Mouse (Mus musculus) forebrain, embryonic 13.5 days (tissue): Measurements from ENCODE around the gene Ablim1. TPM values are rescaled to one million over a fixed set of nuclear protein-coding genes. Genes with fewer than 3 reads are reported as not detected.
A peak's percentile ranks its signal among the peaks of the same experiment; 100 is the strongest.

Source experiments
- ATAC-seq: fragments of 200-750 bp; cut with Nextera tagmentation; 2 replicates; pipeline ENCODE4 v1.8.0; 2017
- H3K27ac ChIP-seq: fragments of 300-500 bp; sonication (generic); 2 replicates; pipeline ENCODE4 v1.5.1; 2015; ENCODE audit warnings: inconsistent platforms, mild to moderate bottlenecking, moderate library complexity
- H3K27me3 ChIP-seq: fragments of 300-500 bp; sonication (generic); 2 replicates; pipeline ENCODE4 v1.6.1; 2015; ENCODE audit warnings: mild to moderate bottlenecking, inconsistent platforms
- H3K36me3 ChIP-seq: fragments of 300-500 bp; sonication (generic); 2 replicates; pipeline ENCODE4 v1.6.1; 2015; ENCODE audit warnings: mild to moderate bottlenecking, inconsistent platforms; ENCODE audit not compliant: poor library complexity, severe bottlenecking
- H3K4me1 ChIP-seq: fragments of 300-500 bp; sonication (generic); 2 replicates; pipeline ENCODE4 v1.6.1; 2015; ENCODE audit warnings: inconsistent platforms
- H3K4me2 ChIP-seq: fragments of 300-500 bp; sonication (generic); 2 replicates; pipeline ENCODE4 v1.6.1; 2015; ENCODE audit warnings: inconsistent platforms, mild to moderate bottlenecking, moderate library complexity
- H3K4me3 ChIP-seq: fragments of 300-500 bp; sonication (generic); 2 replicates; pipeline ENCODE4 v1.5.1; 2015; ENCODE audit warnings: mild to moderate bottlenecking, inconsistent platforms
- H3K9ac ChIP-seq: fragments of 300-500 bp; sonication (generic); 2 replicates; pipeline ENCODE4 v1.6.1; 2015; ENCODE audit warnings: mild to moderate bottlenecking, inconsistent platforms
- H3K9me3 ChIP-seq: fragments of 300-500 bp; sonication (generic); replicated peaks from 2 replicates; pipeline ENCODE4 v1.6.1; 2016; ENCODE audit warnings: inconsistent platforms
- WGBS: fragments of 180-500 bp; shearing (Covaris S2); methylation state at CpG from one replicate; pipeline ENCODE4 v1.1.7; 2015; 5-methylcytosine and 5-hydroxymethylcytosine counted together
- polyA plus RNA-seq: library from polyadenylated mRNA; unstranded; fragments of >200 nt; fragmentation: Nextera tagmentation; extraction: Ambion mirVana; gene quantifications from 2 replicates; pipeline ENCODE4 v1.2.1, GENCODE M21; 2015

Gene Ablim1
- polyA plus RNA-seq, 1 experiment from 2014 or later = 16.5 TPM

DNA sequence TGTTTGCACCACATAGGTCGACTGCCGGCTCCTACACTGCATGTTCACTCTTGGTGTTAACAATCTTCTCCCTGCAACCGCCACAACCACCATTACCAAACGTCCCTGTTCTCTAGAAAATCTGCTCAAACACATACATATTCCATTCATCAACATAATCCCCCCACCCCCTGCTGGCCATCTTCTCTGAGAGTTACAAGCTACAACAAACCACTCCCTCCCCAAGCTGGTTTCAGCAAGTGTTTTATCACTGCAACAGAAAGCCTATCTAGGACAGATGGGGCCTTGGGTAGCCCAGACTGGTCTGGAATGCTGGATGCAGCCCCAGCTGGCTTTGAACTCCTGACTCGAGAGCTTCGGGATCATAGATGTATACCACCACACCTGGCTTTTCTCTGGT, 42.5 kb upstream of the Ablim1 start:
- no peak for ATAC-seq
- Histone ChIP-seq H3K36me3 (no peaks in the 10 kb centered on the region), H3K9me3 (no peaks in the 10 kb centered on the region), H3K4me2 (no peak overlapping the region), H3K4me1 (peaks cover 21% of the 10 kb centered on the region; the same call in 1 of the 2 replicates), H3K9ac (no peak overlapping the region), H3K4me3 (no peak overlapping the region), H3K27ac (no peak overlapping the region), H3K27me3 (no peaks in the 10 kb centered on the region)
- WGBS = 74% methylated on average over 6 of the region's 6 CpGs

DNA sequence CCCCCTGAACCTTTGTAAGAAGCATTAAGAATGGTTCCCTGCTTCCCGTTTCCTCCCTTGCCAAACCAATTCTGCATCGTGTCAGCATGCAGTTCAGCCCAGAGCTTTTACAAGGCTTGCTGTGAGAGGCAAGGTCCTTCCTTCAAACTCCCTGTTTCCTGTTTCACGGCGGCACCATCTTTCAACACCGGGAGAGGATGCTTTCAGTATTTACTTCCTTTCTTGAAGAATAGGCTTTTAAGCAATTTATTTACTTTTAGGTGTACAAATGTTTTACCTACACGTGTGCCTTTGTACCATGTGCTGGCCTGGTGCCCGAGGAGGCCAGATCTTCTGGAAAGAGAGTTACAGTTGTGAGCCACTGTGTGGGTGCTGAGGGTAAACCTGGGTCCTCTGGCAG, 41.6 kb upstream of the Ablim1 start:
- Histone ChIP-seq H3K27me3 (no peaks in the 10 kb centered on the region), H3K4me3 (no peak overlapping the region), H3K9me3 (no peaks in the 10 kb centered on the region), H3K27ac (no peak overlapping the region), H3K36me3 (no peaks in the 10 kb centered on the region), H3K9ac (no peak overlapping the region), H3K4me2 (no peak overlapping the region), H3K4me1 (peaks cover 18% of the 10 kb centered on the region; the same call in 1 of the 2 replicates)
- ATAC-seq = no peak
- 88% methylated on average over 7 of the region's 7 CpGs for WGBS

DNA sequence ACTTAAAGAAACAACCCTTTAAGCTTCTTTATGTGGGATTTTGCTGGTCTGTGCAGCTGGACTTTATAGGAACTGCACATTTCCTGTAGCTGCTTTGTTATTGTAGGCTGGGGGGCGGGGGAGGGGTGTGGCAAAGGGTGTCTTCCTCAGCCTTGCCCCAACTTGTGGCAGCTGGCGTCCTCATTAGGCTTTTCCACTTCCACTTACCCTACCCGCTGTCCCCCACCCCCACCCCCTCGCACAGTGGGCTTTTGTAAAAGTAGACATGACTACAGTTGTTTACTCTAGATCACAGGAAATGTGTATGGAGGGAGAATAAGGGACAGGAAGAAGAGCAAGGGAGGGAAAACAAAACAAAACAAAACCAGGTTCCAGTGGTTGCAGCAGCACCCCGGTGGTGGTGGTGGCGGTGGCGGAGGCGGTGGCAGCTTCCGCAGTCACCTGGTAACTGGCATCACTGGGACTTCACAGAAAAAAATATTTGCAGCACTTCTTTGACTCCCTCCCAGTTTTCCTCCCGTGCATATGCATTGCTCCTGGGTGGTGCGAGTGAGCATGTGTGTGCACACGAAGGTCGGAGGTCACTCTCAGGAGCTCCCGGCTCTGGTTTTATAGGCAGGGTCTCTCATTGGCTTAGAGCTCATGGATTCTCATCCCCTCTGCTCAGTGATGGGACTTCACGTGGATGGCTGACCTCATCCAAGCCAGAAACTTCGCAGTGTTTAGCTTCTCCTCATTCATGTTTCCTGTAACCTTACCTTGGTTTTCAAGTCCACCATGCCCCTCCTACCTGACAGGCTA, 40.9 kb upstream of the Ablim1 start:
- ATAC-seq = no peak

DNA sequence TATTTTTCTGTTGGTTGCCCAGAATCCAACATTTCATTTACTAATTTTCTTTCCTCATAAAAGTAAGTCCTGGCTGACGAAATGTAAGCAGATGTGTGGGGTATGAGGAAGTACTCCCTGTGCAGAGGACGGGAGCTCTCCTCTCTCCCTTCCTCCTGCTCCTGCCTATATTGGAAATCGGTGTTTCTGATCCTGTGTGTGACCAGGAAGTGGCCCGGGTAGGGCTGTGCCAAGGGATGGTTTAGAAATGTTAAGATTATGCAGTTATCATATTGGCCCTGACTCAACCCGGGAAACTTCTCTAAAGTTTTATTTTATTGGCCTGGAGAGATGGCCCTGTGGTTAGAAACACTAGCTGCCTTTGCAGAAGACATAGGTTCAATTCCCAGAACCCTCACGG, 40.0 kb upstream of the Ablim1 start:
- no peak overlapping the region for H3K27ac ChIP-seq
- no peaks in the 10 kb centered on the region for H3K27me3 ChIP-seq
- ATAC-seq = no peak
- peaks cover 12% of the 10 kb centered on the region; the same call in 1 of the 2 replicates for H3K4me1 ChIP-seq
- no peaks in the 10 kb centered on the region for H3K9me3 ChIP-seq
- H3K9ac ChIP-seq = no peak overlapping the region
- WGBS = 88% methylated on average over 6 of the region's 6 CpGs
- no peak overlapping the region for H3K4me2 ChIP-seq
- no peak overlapping the region for H3K4me3 ChIP-seq
- H3K36me3 ChIP-seq = no peaks in the 10 kb centered on the region

More for the DNA sequence above, 40.9 kb upstream of the Ablim1 start:
- no peak overlapping the region for H3K4me3 ChIP-seq
- no peak overlapping the region for H3K4me2 ChIP-seq
- H3K36me3 ChIP-seq = no peaks in the 10 kb centered on the region
- peaks cover 18% of the 10 kb centered on the region; the same call in 1 of the 2 replicates for H3K4me1 ChIP-seq
- 85% methylated on average over 16 of the region's 16 CpGs for WGBS
- H3K9ac ChIP-seq = no peak overlapping the region
- H3K27me3 ChIP-seq = no peaks in the 10 kb centered on the region
- no peaks in the 10 kb centered on the region for H3K9me3 ChIP-seq
- H3K27ac ChIP-seq = peak overlapping the region; percentile 21; the same call in 1 of the 2 replicates

DNA sequence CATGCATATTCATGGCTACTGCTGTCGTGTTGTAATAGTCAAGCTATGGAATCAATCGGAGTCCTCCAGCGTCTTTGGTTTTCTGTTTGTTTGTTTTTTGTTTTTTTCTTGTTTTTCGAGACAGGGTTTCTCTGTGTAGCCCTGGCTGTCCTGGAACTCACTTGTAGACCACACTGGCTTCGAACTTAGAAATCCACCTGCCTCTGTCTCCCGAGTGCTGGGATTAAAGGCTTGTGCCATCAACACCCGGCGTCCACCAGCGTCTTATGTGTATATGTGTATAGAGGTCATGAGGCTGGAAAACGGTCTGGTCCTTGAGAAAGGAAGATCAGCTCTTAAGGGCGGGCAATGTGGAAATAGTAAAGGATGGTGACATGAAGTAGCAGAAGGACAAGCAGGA, 39.3 kb upstream of the Ablim1 start:
- Histone ChIP-seq H3K27me3 (no peaks in the 10 kb centered on the region), H3K9ac (no peak overlapping the region), H3K27ac (no peak overlapping the region), H3K9me3 (no peaks in the 10 kb centered on the region), H3K4me1 (peaks cover 9% of the 10 kb centered on the region; the same call in 1 of the 2 replicates), H3K4me2 (no peak overlapping the region), H3K4me3 (no peak overlapping the region), H3K36me3 (no peaks in the 10 kb centered on the region)
- 87% methylated on average over 11 of the region's 11 CpGs for WGBS
- no peak for ATAC-seq

DNA sequence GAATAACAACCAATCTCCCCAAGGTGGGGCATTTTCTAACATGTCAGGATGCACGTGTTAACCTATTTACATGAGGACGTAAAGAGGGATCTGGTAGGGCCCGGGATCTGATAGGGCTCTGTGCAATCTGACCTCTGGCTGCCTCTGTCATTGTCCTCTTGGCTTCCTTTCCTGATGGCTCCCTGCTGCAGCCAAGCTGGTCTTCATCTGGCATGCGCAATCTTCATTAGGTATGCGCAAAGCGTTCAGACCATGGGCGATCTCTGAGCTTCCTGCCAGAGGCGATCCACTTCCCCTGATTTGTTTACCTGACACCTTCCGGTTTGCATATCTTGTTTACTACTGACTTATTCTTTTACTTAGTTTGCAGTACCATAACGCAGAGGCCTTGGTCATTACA, 38.5 kb upstream of the Ablim1 start:
- WGBS = 85% methylated on average over 10 of the region's 10 CpGs
- H3K27ac ChIP-seq = no peak overlapping the region
- peaks cover 9% of the 10 kb centered on the region; the same call in 1 of the 2 replicates for H3K4me1 ChIP-seq
- no peaks in the 10 kb centered on the region for H3K9me3 ChIP-seq
- no peak overlapping the region for H3K4me3 ChIP-seq
- no peaks in the 10 kb centered on the region for H3K27me3 ChIP-seq
- no peaks in the 10 kb centered on the region for H3K36me3 ChIP-seq
- no peak overlapping the region for H3K4me2 ChIP-seq
- no peak overlapping the region for H3K9ac ChIP-seq
- no peak for ATAC-seq

DNA sequence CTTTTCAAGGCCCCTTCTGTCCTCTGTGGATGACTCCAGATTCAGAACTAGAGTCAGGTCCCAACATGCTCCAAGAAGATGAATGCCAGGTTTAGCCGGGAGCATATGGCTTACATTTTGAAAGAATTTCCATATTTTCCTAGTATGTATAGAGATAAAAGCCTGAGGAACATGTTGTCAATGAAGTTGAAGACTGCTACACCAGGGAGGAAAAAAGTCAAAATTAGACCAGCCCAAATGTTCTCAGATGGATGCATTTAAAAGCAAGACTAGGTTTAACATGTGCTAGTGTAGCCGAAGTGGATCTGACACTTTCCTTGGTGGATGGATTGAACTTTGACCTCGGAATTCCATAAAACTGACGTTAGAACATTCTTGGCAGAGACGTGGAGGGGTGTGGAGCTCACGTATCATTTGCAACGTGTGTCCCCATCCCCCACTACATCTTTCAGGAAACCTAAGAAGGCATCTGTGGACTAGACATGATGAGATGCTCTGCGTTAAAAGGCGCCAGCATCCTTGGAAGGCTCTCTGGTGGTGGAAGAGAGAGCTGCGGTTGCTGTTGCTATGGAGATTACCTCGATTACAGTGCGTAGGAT, 37.7 kb upstream of the Ablim1 start:
- H3K4me1 ChIP-seq = peaks cover 9% of the 10 kb centered on the region; the same call in 1 of the 2 replicates
- no peak; the same call in 1 of the 2 replicates for ATAC-seq
- WGBS = 92% methylated on average over 12 of the region's 12 CpGs

DNA sequence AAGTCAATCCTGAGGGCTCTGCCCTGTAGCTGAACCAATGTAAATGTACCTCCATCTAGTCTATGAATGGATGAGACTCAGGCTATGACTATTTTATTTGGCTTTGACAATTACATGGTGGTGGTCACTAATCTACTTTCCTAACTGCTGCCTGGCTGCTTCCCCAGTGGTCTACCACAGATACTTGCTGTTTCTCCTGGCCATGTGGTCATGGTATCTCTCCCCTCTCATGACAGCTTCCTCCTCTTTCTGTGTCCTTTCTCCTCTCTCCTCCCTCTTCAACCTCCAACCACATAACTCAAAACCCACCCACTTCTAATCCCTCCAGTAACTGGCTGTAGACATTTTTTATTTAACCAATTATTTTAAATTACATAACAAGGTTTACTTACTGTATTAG, 34.4 kb upstream of the Ablim1 start:
- Histone ChIP-seq H3K9me3 (peaks cover 17% of the 10 kb centered on the region), H3K4me2 (no peak overlapping the region), H3K36me3 (no peaks in the 10 kb centered on the region), H3K27me3 (no peaks in the 10 kb centered on the region), H3K9ac (no peak overlapping the region), H3K4me1 (no peaks in the 10 kb centered on the region), H3K4me3 (no peak overlapping the region), H3K27ac (no peak overlapping the region)
- no peak for ATAC-seq

More for the DNA sequence above, 37.7 kb upstream of the Ablim1 start:
- Histone ChIP-seq H3K4me2 (no peak overlapping the region), H3K27me3 (no peaks in the 10 kb centered on the region), H3K9ac (no peak overlapping the region), H3K36me3 (no peaks in the 10 kb centered on the region), H3K9me3 (peaks cover 5% of the 10 kb centered on the region), H3K4me3 (no peak overlapping the region), H3K27ac (no peak overlapping the region)

DNA sequence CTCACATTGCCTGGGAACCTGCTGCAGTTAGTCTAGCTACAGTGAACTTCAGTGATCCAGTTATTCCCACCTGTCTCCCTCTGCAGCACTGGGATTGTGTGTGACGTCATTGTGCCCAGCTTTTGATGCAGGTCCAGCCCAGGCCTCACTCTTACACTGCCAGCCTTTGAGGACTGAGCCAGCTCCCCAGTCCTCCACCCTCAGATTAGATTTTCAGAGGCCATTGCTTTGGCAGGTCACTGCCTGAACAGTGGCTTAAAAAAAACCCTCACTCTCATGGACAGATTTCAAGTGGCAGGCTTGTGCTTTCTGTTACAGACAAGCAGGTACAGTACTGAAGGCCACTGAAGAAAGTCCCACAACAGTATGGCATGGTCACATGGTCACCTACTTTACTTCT, 30.0 kb upstream of the Ablim1 start:
- no peak overlapping the region for H3K4me2 ChIP-seq
- H3K36me3 ChIP-seq = no peaks in the 10 kb centered on the region
- H3K4me1 ChIP-seq = no peaks in the 10 kb centered on the region
- no peak for ATAC-seq
- H3K27me3 ChIP-seq = no peaks in the 10 kb centered on the region
- no peak overlapping the region for H3K4me3 ChIP-seq
- H3K9ac ChIP-seq = no peak overlapping the region
- peaks cover 17% of the 10 kb centered on the region for H3K9me3 ChIP-seq
- 77% methylated on average over 1 of the region's 1 CpGs for WGBS
- H3K27ac ChIP-seq = no peak overlapping the region

DNA sequence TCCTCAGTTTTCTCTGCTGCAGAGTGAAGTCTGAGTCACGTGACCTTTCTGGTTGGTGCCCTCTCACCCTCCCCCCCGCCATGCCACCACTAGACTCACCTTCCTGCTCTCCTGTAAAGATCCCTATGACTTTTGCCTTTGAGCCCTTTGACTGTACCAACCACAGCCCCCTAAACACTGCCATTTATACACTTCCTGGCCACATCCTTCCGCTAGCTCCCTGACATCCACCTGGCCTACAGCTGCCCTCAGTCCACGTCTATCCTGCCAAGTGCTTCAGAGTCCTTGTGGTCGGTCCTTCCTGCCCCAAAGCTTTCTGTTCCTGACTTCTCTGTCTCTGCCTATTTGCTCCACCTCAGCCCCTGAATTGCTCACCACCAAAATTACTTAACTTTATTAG, 29.1 kb upstream of the Ablim1 start:
- Histone ChIP-seq H3K9me3 (peaks cover 17% of the 10 kb centered on the region), H3K9ac (no peak overlapping the region), H3K4me1 (no peaks in the 10 kb centered on the region), H3K4me2 (no peak overlapping the region), H3K36me3 (no peaks in the 10 kb centered on the region), H3K27me3 (no peaks in the 10 kb centered on the region), H3K27ac (no peak overlapping the region), H3K4me3 (no peak overlapping the region)
- WGBS = 84% methylated on average over 5 of the region's 5 CpGs
- no peak for ATAC-seq

DNA sequence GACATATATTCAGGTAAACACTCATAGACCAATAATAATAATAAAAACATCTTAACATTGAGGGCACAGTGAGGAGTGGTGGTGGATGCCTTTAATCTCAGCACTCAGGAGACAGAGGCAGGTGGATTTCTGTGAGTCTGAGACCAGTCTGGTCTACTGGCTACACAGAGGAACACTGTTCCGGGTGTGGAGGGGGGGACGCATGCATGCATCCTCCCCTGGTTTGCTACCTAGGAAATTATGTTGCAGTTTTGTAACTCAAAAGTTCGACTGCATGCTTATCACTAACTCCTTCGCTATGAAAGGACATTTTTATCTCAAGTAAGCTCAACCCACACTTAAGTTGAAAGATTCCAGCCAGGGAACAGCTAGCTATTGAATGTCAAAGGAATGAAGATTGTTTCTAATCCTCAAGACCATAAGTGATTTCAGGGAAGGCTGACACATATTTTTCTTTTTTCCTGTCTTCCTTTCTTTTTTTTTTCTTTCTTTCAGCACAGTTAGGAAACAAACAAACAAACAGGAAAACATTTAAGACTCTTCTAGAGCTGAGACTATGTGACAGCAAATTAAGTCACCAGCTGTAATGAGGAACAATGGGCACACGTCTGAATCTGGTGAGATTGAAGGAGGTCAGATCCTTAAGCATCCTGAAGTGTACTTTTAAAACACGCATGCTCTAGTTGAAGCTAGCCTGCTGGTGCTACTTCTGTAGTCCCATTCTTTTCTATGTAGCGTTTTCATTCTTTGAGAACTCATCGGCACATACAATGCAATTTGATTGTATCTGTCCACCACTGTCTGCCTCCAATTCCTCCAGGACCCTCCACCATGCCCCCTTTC, 26.4 kb upstream of the Ablim1 start:
- H3K4me1 ChIP-seq = no peaks in the 10 kb centered on the region
- H3K27ac ChIP-seq = no peak overlapping the region
- H3K9ac ChIP-seq = no peak overlapping the region
- H3K4me2 ChIP-seq = no peak overlapping the region
- H3K36me3 ChIP-seq = no peaks in the 10 kb centered on the region
- peaks cover 1% of the 10 kb centered on the region; the same call in 1 of the 2 replicates for H3K9me3 ChIP-seq
- ATAC-seq = no peak
- 74% methylated on average over 8 of the region's 8 CpGs for WGBS
- H3K4me3 ChIP-seq = no peak overlapping the region
- no peaks in the 10 kb centered on the region for H3K27me3 ChIP-seq

DNA sequence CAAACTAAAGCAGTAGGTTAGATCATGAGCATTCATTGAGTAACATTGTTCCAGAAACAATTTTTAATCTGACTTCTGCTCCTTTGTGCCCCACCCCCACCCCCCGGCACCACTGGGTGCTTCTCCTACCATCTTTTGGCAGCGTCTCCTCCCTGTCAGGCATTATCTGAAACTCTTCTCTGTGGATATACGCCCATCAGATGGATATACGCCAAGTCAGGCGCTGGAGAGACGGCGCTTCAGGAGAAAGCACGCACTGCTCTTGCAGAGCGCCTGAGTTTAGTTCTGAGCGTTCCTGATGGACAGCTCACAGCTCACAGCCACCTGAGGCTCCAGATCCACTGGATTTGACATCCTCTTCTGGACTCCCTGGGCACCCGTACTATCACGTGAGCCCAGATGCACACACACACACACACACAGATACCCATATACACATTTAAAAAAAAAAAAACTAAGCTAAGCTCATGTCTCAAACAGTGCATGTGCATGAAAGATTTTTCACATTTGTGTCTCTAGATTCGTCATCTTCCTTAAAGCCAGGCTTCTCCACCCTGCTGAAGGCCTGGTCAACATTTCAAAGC, 24.7 kb upstream of the Ablim1 start:
- no peak overlapping the region for H3K27ac ChIP-seq
- WGBS = 84% methylated on average over 13 of the region's 13 CpGs
- H3K4me2 ChIP-seq = no peak overlapping the region
- H3K36me3 ChIP-seq = no peaks in the 10 kb centered on the region
- no peaks in the 10 kb centered on the region for H3K4me1 ChIP-seq
- H3K9ac ChIP-seq = no peak overlapping the region
- no peak for ATAC-seq
- H3K9me3 ChIP-seq = no peaks in the 10 kb centered on the region
- no peak overlapping the region for H3K4me3 ChIP-seq
- H3K27me3 ChIP-seq = no peaks in the 10 kb centered on the region
